Mouse (Mus musculus): Measurements from ENCODE around the gene Palm3.

DNA sequence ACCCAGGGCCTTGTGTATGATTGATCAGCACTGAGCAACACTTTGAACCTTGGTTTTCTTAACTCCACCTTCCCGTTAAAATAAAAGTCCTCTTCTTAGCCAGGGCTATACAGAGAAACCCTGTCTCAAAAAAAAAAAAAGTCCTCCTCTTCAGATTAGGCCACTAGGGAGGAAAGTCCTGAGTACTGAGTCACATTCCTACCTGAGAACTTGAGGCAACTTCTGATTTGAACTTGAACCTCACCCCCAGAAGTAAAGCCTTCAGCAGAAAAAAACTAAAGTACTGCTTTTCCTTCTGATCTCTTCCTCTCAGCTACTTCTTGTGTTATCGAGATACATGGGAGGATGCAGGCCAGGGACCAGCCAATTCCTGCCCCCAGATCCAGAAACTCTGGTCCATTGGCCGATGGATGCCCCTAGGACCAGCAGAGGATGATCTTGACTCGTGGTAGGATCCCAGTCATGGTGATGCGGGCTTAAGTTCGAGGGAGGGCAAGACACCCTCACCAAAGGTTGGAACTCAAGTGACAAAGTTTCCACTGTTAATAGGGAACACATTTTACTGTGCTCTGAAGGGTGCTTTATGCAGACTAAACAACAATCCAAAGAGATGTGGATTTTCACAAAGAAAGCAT lies 17.5 kb upstream of the Palm3 start:
- no peak for TF ChIP-seq CTCF (IDR thresholded peaks at IDR 0.05; ENCODE audit: borderline replicate concordance, control insufficient read depth, extremely low read depth, insufficient read depth, low read length, poor library complexity)
- no peak for TF ChIP-seq POLR2A (IDR thresholded peaks at IDR 0.05; ENCODE audit: control insufficient read depth, extremely low read depth, insufficient read depth, low read length, poor library complexity)

Measured in thymus, adult 2 months (tissue).